Mouse (Mus musculus) olfactory bulb, adult 2 months (tissue): ENCODE measurements around the gene Mrpl24.

Experiments used
- CTCF ChIP-seq: fragments of 200-500 bp; IDR thresholded peaks from 2 replicates; pipeline ENCODE4 v1.5.1; 2012; ENCODE audit warnings: low read depth, mild to moderate bottlenecking, low read length, moderate library complexity; ENCODE audit not compliant: insufficient read depth
- POLR2A ChIP-seq: fragments of 200-500 bp; IDR thresholded peaks from 2 replicates; pipeline ENCODE4 v1.6.1; 2012; ENCODE audit warnings: mild to moderate bottlenecking, low read depth, low read length, moderate library complexity; ENCODE audit not compliant: insufficient read depth

DNA sequence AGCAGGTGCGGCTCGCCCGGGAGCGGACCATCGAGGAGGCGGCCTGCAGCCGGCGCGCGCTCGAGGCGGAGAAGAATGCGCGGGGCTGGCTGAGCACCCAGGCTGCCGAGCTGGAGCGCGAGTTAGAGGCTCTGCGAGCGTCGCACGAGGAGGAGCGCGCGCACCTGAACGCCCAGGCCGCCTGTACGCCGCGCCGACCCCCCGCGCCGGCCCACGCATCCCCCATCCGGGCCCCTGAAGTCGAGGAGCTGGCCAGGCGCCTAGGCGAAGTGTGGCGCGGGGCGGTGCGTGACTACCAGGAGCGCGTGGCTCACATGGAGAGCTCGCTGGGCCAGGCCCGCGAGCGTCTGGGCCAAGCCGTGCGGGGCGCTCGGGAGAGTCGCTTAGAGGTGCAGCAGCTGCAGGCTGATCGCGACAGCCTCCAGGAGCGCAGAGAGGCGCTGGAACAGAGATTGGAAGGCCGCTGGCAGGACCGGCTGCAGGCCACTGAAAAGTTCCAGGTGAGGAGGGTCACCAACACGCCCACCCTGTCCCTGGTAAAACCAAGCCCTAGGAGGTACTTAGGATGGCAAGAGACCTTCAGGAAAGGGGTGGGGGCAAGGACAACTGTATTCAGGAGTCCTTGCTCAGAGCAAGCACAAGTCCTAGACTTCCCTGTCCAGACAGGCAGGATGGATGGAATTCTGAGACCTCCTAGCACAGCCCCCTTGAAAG is 52.3 kb downstream of the Mrpl24 start:
- TF ChIP-seq CTCF (no peak), POLR2A (no peak)
